Mouse (Mus musculus) neural tube, embryonic 11.5 days (tissue): ENCODE measurements at regions not wholly inside any gene's neighbourhood (a gene's known extent, or its start where the extent isn't known, plus 50 kb on each side); places are given as distances from the start of the nearest gene placed in this dataset.

Experiments used
- ATAC-seq: fragments of 200-750 bp; cut with Nextera tagmentation; 2 replicates; pipeline ENCODE4 v1.8.0; 2017; ENCODE audit warnings: moderate number of reproducible peaks, mild to moderate bottlenecking, moderate TSS enrichment, moderate library complexity; ENCODE audit not compliant: insufficient read depth, low FRiP score, low TSS enrichment
- DNase-seq: peaks from one replicate; pipeline ENCODE4 v3.0.0-alpha.2; 2015; ENCODE audit warnings: low spot score
- H3K27ac ChIP-seq: fragments of 300-500 bp; sonication (generic); 2 replicates; pipeline ENCODE4 v1.5.1; 2014; ENCODE audit warnings: low read depth, mild to moderate bottlenecking, low read length
- H3K27me3 ChIP-seq: fragments of 300-500 bp; sonication (generic); 2 replicates; pipeline ENCODE4 v1.6.1; 2014; ENCODE audit warnings: mild to moderate bottlenecking, low read length, mixed read lengths; ENCODE audit not compliant: control insufficient read depth, insufficient read depth
- H3K36me3 ChIP-seq: fragments of 300-500 bp; sonication (generic); 2 replicates; pipeline ENCODE4 v1.6.1; 2014; ENCODE audit warnings: mild to moderate bottlenecking, low read length, moderate library complexity, mixed read lengths; ENCODE audit not compliant: control insufficient read depth, insufficient read depth
- H3K4me1 ChIP-seq: fragments of 300-500 bp; sonication (generic); 2 replicates; pipeline ENCODE4 v1.6.1; 2014; ENCODE audit warnings: low read length, mixed read lengths; ENCODE audit not compliant: control insufficient read depth, insufficient read depth
- H3K4me2 ChIP-seq: fragments of 300-500 bp; sonication (generic); 2 replicates; pipeline ENCODE4 v1.6.1; 2014; ENCODE audit warnings: low read depth, mild to moderate bottlenecking, moderate library complexity
- H3K4me3 ChIP-seq: fragments of 300-500 bp; sonication (generic); 2 replicates; pipeline ENCODE4 v1.5.1; 2014; ENCODE audit warnings: low read depth, low read length
- H3K9ac ChIP-seq: fragments of 300-500 bp; sonication (generic); 2 replicates; pipeline ENCODE4 v1.6.1; 2014; ENCODE audit warnings: mild to moderate bottlenecking, low read length
- H3K9me3 ChIP-seq: fragments of 300-500 bp; sonication (generic); 2 replicates; pipeline ENCODE4 v1.6.1; 2016; ENCODE audit warnings: low read length; ENCODE audit not compliant: control insufficient read depth
- WGBS: fragments of 180-500 bp; shearing (Covaris S2); extraction: QIAGEN DNeasy Blood & Tissue Kit; methylation state at CpG from one replicate; pipeline ENCODE4 v1.1.7; 2014; 5-methylcytosine and 5-hydroxymethylcytosine counted together

- no peak overlapping the region for H3K27ac ChIP-seq
- no peak overlapping the region for H3K4me2 ChIP-seq
- 0 out of 2 replicates have a peak, but pooled peaks cover 4% of the 10 kb centered on the region for H3K4me1 ChIP-seq
- DNase-seq (no peak), ATAC-seq (no peak)
- H3K4me3 ChIP-seq, result no peak overlapping the region
- H3K9me3 ChIP-seq, result no peaks in the 10 kb centered on the region
- no peaks in the 10 kb centered on the region for H3K36me3 ChIP-seq
- 74% methylated on average over 2 of the region's 2 CpGs for WGBS
- H3K9ac ChIP-seq, result no peak overlapping the region
- H3K27me3 ChIP-seq, result no peaks in the 10 kb centered on the region
Measured at GRCm38 (mm10) chr1:35960844-35961243, 107.4 kb upstream of the Hs6st1 start.

DNA sequence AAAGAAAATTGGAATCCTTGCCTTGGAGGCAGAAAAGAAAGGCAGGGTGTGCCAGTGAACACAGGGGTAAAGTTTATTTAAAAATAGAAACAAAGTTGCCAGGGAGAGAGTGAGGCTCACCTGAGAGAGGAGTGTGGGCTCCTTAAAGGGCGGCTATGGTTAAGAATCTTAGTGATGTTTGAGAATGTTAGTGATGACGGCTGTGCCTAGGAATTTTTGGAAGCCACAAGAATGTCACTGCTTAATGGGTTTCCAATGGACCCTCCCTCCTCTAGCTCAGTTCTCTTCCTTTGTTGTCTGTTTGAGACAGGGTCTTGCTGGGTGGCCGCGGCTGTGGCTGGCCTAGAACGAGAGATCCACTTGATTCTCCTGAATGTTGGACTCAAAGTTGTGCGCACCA, 106.3 kb upstream of the Hs6st1 start:
- no peak overlapping the region for H3K27ac ChIP-seq
- H3K9me3 ChIP-seq, result no peaks in the 10 kb centered on the region
- no peak overlapping the region for H3K4me3 ChIP-seq
- no peaks in the 10 kb centered on the region for H3K27me3 ChIP-seq
- WGBS, result 84% methylated on average over 6 of the region's 6 CpGs
- H3K4me1 ChIP-seq, result 0 out of 2 replicates have a peak, but pooled peaks cover 4% of the 10 kb centered on the region
- no peak for ATAC-seq
- no peak overlapping the region for H3K9ac ChIP-seq
- DNase-seq, result no peak
- H3K4me2 ChIP-seq, result no peak overlapping the region
- no peaks in the 10 kb centered on the region for H3K36me3 ChIP-seq

GRCm38 (mm10) chr1:35968489-35968888, 99.7 kb upstream of the Hs6st1 start:
- DNase-seq (no peak), ATAC-seq (no peak)
- Histone ChIP-seq H3K4me2 (no peak overlapping the region), H3K4me3 (no peak overlapping the region), H3K36me3 (no peaks in the 10 kb centered on the region), H3K4me1 (no peaks in the 10 kb centered on the region), H3K27ac (no peak overlapping the region), H3K9me3 (no peaks in the 10 kb centered on the region), H3K27me3 (no peaks in the 10 kb centered on the region), H3K9ac (no peak overlapping the region)

DNA sequence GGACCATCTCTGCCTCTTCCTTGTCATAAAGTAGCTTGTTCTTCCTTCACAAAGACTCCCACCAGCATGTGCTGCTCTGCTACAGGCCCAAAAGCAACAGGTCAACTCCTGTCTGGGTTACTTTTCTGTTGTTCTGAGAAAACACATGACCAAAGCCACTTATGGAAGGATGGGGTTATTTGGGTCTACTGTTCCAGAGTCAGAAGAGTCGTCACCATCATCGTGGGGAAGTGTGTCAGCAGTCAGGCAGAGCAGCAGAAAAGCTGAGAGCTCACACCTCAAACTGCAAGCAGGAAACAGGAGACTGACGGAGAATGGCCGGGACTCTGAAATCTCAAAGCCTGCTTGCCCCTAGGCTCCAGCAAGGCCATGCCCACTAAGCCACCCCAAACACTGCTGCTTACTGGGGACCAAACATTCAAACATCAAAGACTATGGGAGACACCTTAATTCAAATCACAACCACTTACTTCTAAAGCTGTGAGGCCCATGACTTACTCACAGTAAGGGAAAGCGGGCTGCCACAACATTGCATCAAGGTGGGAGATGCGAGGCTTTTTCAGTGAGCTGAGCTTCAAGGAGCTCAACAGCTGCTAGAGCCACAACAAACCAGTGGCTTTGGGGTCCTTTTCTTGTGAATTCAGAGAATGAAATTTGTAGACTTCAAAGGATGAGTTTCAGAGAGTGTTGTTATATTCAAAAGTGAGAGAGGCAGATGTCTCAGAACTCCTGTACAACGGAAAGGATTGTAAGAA, 96.6 kb upstream of the Hs6st1 start:
- H3K9ac ChIP-seq, result no peak overlapping the region
- DNase-seq (no peak), ATAC-seq (no peak)
- H3K27me3 ChIP-seq, result no peaks in the 10 kb centered on the region
- no peaks in the 10 kb centered on the region for H3K9me3 ChIP-seq
- H3K4me1 ChIP-seq, result no peaks in the 10 kb centered on the region
- 64% methylated on average over 7 of the region's 7 CpGs for WGBS
- no peak overlapping the region for H3K4me3 ChIP-seq
- H3K36me3 ChIP-seq, result no peaks in the 10 kb centered on the region
- no peak overlapping the region for H3K4me2 ChIP-seq
- no peak overlapping the region for H3K27ac ChIP-seq

DNA sequence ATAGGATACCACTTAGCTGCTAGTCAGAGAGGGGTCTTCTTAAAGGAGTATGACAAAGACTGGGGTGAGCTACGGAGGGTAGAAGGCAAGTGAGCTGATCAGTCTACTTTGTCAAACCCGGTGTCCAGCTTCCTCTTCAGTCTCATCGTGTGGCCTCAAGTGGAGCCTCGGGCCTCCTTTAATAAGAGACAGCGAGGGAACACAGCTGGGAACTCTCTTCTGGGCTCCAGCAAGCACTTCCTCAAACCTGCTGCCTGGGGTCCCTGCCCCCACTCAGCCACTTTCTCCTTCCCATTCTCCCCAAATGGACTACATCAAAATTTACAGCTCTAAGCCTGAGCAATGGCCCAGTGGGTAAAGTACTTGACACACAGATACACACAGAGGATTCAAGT, 96.0 kb upstream of the Hs6st1 start:
- Histone ChIP-seq H3K4me3 (no peak overlapping the region), H3K4me1 (no peaks in the 10 kb centered on the region), H3K36me3 (no peaks in the 10 kb centered on the region), H3K9ac (no peak overlapping the region), H3K9me3 (no peaks in the 10 kb centered on the region), H3K27me3 (no peaks in the 10 kb centered on the region), H3K4me2 (no peak overlapping the region), H3K27ac (no peak overlapping the region)
- 46% methylated on average over 5 of the region's 5 CpGs for WGBS
- ATAC-seq, result no peak
- no peak for DNase-seq

DNA sequence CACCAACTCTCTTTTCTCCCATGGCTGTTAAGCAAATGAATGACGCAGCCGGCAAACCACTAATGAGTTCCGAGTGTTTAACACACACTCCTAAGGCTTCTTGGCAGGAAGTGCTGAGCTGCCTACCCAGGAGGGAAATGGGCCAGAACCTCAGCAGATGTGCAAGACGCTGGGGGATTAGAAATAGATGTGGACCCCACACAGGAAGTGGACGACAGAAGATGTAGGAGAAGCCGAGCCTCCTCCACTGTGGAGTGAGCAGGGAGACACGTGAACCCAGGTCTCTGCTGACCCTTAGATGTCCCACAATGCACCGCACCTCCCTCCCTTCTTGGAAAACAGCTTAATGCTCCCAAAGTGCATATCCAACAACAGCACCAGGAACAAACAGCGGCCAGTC, 94.8 kb upstream of the Hs6st1 start:
- DNase-seq, result no peak
- Histone ChIP-seq H3K9ac (no peak overlapping the region), H3K4me2 (no peak overlapping the region), H3K4me1 (no peaks in the 10 kb centered on the region), H3K27me3 (no peaks in the 10 kb centered on the region), H3K27ac (no peak overlapping the region), H3K36me3 (no peaks in the 10 kb centered on the region), H3K9me3 (no peaks in the 10 kb centered on the region), H3K4me3 (no peak overlapping the region)
- 68% methylated on average over 9 of the region's 9 CpGs for WGBS
- no peak for ATAC-seq

DNA sequence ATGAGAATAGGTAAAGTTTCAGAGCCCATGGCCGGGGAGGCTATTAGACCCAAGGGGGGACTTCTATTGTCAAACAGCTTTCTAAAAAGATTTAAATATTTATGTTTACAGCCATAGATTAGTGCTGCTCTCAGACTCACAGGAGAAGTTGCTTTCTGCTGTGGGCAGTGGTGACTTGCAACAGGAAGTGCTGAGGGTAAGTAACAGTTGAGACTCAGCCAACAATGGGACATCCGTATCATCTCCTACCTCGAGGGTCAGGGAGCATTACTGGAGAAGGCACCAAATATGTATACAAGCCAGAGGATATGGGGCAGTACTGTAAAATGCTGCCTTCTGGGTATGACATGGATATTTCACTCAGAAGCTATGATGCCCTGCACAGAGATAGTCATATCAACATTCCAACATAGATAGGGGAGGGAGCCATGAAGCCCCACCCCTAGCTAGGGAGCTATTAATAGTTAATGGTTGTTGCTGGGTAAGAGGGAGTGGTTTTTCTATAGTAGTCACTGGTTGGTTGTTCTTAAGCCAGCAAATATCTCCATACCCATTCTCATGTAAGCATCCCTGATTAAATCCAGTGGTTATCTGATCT, 92.5 kb upstream of the Hs6st1 start:
- no peaks in the 10 kb centered on the region for H3K4me1 ChIP-seq
- no peak overlapping the region for H3K27ac ChIP-seq
- H3K27me3 ChIP-seq, result no peaks in the 10 kb centered on the region
- no peak overlapping the region for H3K4me2 ChIP-seq
- H3K9me3 ChIP-seq, result no peaks in the 10 kb centered on the region
- DNase-seq, result no peak
- 85% methylated on average over 3 of the region's 3 CpGs for WGBS
- H3K4me3 ChIP-seq, result no peak overlapping the region
- ATAC-seq, result no peak
- H3K9ac ChIP-seq, result no peak overlapping the region
- H3K36me3 ChIP-seq, result no peaks in the 10 kb centered on the region

- Histone ChIP-seq H3K9ac (no peak overlapping the region), H3K36me3 (no peaks in the 10 kb centered on the region), H3K27ac (no peak overlapping the region), H3K27me3 (no peaks in the 10 kb centered on the region), H3K4me3 (no peak overlapping the region), H3K4me2 (no peak overlapping the region), H3K4me1 (no peaks in the 10 kb centered on the region), H3K9me3 (no peaks in the 10 kb centered on the region)
- WGBS, result 89% methylated on average over 2 of the region's 2 CpGs
- ATAC-seq (no peak), DNase-seq (no peak)
Measured at GRCm38 (mm10) chr1:35976528-35976927, 91.7 kb upstream of the Hs6st1 start.

DNA sequence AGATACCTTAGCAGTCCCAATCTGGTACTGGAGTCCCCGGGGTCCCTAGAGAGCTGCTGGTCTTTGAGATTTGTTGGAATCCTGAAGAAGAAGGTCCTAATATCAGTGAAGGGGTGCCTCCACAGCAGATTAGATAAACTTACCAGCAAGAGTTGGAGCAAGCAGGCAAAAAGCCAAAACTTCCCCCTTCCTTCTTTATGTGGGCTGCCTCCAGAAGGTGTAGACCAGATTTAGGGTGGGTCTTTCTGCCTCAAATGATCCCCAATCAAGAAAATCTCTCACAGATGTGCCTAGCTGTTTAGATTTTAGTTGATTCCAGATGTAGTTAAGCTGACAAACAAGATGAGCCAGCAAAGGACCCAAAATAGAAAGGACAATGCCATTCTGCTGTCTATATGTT, 90.1 kb upstream of the Hs6st1 start:
- 73% methylated on average over 1 of the region's 1 CpGs for WGBS
- ATAC-seq, result no peak

More for the DNA sequence above, 90.1 kb upstream of the Hs6st1 start:
- Histone ChIP-seq H3K4me1 (no peaks in the 10 kb centered on the region), H3K36me3 (no peaks in the 10 kb centered on the region), H3K9me3 (no peaks in the 10 kb centered on the region), H3K4me2 (no peak overlapping the region), H3K9ac (no peak overlapping the region), H3K27me3 (no peaks in the 10 kb centered on the region), H3K27ac (no peak overlapping the region), H3K4me3 (no peak overlapping the region)
- no peak for DNase-seq
